Mouse (Mus musculus) urinary bladder, postnatal 4 days (tissue): ENCODE results near the gene Cpa2.

Source experiments
- DNase-seq, 2 experiments: peaks; one replicate each; pipeline ENCODE4 v3.0.0; 2021 to 2022; ENCODE audit warnings: low spot score in 2 of 2

Gene Cpa2

DNA sequence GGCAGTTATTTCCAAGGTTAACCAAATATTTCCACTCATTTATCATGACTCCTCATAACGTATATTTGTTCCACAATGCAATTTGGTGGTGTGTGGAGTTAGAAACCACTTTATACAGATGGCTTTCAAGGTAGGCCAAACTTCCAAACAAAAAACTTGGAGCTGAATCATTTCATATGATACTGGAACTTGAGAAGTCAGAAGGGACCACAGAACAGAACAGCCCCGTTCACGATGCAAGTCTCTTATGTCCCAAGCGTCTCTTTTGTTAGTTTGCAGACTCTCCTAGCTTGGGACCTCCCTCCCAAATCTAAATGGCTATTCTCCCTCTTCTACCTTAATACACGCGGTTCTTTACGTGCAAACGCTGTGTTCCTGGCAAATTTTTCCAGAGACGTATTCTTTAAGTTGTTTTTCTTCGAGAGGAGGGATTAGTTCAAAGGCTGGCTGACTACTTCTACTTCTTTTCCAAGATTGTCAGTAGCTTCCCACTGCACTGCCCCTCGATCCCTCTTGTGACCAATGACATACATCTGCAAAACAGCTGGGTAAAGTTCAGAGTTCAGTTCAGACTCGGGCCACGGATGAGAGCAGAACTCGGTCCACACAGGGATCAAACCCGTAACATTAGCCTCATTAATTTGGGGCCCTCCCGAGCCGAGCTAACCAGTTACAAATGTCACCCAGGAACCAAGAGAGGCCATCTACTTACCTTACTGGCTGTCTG, 35.3 kb downstream of the Cpa2 start:
- DNase-seq: no peak

DNA sequence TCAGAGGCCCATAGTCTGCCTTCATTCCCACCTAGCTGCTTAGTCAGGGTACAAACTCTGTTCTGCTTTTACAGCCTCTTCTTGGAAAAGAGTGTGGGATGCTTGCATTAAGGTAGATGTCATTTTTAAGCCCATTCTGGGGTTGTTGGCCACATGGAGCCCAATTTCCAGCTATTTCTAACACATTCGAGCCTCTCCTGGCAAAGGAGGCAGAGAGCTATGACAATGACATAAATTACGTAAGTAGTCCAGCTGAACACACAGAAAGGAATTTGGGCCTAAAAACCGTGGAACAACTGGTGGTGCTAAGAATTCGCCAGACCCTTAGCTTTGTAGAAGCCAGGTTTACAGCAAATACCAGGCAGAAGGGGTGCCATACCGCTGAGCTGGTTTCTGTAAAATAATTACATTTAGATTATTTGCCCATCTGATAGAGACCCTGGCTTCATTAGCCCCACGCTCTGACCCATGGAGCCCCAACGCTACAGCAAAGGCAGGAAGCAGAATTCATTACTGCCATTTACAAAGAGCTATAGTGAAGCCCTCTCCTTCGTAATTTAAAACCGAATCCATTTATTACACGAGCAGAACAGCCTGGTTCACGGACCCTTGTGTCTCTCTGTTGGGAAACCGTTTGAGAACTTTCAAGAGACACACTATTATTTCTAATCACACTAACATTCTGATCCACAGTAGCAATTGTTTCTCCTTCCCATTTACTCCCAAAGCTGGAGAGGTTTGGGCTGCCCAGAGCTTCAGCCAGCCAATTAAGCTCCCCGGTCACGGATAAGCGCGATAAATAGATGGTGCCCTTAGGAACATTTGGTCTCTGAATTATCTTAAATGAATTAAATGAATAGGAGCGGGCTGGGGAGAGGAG, 38.8 kb downstream of the Cpa2 start:
- DNase-seq: no peak

DNA sequence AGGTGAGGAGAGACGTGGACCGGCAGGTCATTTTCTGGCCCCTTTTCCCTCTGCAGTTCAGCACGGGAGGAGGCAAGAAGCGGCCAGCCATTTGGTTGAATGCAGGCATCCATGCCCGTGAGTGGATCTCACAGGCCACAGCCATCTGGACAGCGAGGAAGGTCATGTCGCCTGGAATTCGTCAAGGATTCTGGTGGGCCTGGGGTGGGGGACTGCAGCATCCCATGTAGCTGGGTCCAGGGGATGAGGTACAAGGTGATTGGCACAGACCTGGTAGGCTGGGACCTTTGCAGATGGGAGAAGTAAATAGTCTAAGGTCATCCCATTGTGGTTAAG, 39.4 kb downstream of the Cpa2 start:
- no peak for DNase-seq

DNA sequence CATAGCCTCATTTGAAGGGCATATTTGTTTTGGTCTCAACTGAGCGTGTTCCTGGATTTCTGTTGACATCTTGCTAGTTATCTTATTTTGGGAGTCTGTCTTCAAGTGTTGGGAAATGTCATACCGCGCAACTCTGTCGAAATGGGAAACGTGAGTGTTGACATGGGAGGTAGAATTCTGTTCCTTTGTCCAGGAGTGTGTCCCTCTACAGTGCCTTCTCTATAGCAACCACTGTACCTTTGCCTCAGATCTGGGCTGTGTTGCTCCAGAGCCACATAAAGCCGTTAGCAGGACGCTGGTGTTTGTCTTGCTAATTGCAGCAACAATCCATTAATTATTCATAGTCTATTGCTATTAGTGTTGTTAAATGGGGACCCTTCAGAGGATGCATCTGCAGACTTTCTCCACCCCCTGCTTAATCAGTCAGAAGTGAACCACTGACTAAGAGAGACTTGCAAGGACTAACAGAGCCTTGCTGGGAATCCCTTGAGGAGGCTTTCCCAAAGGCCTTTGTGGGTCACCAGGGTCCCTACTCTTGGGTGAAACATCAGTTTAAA, 45.6 kb downstream of the Cpa2 start:
- no peak for DNase-seq

DNA sequence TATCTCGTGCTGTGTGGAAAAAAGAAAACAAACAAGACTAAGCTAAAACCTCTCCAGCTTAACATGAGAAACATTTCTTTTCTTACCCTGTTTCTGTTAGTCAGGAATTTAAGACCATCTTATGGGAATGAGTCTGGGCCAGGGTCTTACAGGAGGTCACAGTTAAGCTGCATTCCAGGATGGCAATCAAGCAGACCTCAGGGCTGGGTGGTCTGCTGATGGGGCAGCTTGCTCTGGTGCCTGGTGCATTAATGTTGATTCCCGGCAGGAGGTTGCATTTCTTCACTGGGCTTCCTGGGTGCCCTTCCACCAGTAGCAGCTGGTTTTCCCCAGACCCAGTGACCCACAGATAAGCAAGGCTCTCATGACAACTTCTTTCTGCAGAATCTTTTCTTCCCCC, 48.4 kb downstream of the Cpa2 start:
- no peak for DNase-seq

DNA sequence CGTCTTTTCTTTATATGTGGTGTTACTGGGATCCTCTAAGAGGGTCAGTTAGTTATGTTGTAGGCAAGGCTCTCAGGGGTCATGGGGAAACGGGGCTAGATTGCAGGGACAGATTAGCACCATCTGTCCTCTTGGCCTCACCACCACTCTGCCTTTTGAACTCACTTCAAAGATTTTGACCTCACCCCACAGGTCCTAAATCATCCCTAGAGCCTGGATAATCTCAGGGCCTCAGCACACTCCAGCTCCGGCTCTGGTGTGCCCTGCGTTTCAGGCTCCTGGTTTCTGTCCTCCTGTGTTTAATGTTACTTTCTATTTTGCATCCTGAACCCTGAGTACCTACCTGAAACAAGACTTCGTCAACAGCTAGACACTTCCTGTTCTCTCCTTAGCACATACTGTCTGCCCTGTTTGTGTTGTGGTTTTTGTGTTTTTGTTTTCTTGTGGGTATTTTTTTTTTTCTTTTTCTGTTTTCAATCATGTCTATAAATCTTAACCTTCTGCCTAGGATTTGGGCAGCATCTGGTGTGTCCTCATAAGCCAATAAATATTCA, 50.5 kb downstream of the Cpa2 start:
- no peak for DNase-seq

DNA sequence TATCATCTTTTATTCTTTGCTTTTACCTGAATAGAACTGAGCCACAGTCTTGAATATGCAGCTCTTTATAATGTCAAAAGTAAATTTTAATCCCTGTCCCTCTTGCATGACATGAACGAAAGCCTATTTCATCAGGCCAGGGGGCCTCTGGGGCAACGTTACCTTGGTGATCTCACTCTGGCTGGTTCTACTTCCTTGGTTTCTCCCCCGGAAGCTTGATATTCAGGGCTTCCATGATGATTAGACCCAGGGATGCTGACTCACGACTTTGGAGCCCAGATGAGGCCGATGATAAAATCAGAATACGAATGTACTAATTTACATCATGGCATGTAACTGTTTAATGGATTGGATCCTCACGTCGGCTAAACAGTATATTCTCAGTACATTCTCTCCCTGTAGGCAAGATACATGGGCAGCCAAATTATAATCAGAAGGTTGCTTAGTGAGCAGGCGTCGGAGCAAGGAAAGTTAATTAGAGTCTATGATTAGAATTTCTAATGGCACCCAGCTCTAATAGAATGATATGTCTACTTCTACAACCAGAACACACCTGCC, 51.1 kb downstream of the Cpa2 start:
- DNase-seq: no peak

DNA sequence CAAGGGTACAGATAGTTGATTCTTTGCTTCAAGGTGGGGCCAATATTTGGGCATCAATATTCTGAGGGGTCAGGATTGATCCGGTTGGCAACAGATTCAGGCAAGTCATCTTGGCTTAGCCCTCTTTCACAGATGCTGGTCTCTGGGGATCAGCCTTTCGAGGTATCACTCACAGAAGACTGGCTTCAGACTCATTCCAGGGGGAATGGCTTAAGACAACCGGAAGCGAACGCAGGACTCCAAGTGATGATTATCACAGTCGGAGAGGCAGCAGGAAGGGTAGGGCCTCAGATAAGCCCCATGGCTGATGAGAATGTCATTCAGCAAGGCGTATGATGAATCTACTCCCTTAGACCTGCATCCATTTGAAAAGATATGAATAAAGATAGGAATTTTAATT, 53.0 kb downstream of the Cpa2 start:
- no peak for DNase-seq

DNA sequence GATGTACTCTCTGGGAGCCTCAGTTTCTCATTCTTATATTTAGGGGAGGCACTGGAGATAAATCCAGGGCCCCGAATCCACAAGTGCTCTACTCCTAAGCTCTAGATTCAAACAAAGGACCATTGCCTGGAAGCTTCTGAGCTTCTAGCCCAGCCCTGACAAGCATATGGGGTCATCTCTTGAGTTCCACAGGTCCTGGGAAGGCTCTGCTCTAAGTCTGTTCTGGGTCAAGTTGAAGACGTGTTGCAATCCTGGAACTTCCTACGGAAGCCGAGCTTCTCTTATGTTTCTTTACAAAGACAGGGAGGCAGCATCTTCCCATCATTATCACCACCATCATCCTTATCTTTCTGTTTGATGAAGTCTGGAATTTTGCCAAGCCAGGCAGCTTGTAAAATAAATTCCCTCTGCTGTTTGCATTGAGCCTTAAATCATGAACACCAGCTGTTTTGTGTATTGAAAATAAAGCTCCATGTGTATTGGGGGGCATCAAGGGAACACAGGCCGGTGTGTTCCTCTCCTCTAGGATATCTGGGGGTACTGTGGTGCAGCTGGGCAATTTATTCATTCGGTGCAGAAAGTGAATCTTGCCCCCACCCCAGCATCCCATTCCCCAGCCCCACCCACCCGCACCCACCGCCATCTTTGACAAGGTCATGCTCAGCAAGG, 55.0 kb downstream of the Cpa2 start:
- no peak for DNase-seq

DNA sequence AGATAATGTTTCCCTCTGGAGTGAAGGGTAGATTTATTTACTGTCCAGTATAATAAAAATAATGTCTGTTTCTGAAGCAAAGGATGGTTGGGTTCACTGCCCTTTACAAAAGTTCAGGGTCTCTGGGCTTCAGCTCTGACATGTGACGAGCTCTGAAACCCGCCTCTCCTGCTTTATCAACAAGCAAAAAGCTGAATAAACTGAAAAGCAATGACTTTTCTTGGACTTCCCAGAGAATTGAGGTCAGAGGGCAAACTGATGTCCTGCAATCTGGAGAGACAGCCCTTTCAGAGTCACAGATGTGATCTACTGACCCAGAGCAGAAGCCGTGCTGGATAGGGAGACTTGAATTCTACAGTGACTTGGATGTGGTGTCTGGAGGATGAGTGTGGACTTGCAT, 58.7 kb downstream of the Cpa2 start:
- DNase-seq: no peak

DNA sequence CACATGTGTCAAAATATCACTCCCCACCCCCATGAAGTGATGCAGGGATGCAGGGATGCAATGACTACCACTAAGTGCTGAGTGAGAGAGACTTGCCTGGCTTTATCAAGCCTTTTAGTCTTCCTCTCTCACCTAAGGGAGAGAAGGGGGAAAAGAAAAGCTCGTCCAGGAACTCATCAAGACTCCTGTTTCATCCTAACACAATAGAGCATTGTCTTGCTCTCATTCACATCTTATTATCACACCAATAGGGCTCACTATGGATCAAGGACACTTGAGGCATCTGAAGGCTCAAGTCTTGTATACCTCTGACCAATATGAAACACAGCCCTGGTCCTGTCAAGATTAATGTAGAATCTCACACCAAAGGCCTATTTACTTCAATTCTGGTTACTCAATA, 59.6 kb downstream of the Cpa2 start:
- no peak for DNase-seq

DNA sequence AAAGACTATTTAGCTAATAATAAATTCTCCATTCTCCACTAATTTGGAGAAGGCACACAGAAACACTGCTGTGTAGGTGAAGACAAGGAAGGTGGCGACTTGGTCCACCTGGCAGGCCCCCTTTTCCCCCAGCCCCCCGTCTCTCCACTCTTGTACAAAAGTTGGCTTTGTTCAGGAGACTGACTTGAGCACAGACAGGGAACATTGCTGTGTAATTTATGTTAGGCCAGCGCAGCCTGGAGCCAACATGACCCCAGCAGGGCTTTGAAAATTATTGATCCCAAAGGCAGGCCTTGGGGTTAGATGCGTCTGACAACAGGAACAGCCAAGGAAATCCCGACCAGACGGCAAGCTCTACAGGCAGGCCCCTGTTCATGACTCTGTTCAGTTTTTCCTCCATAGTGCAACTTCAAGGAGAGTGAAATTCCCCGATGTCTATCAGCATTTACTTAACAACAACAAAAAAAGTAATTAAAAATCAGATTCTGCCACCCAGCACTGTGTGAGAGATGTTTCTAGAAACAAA, 63.0 kb downstream of the Cpa2 start:
- no peak for DNase-seq

DNA sequence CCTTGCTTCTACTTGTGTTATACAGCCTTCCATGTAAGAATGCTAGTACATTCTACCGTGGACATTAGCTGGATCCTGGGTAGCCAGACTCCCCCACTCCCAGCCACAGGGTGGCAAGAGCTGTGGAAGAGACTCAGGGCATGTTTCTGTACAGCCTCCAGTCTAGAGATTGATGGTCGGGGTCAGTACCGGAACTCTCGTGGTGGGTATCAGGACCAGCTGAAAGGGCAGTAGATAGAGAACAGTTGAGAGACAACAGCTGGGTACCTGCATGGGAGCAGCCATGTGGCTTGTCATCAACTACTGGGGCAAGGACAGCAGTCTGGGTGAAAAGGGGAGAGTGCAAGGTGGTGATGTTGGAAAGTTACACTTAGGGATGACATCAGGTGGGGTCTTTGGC, 63.7 kb downstream of the Cpa2 start:
- DNase-seq: no peak

DNA sequence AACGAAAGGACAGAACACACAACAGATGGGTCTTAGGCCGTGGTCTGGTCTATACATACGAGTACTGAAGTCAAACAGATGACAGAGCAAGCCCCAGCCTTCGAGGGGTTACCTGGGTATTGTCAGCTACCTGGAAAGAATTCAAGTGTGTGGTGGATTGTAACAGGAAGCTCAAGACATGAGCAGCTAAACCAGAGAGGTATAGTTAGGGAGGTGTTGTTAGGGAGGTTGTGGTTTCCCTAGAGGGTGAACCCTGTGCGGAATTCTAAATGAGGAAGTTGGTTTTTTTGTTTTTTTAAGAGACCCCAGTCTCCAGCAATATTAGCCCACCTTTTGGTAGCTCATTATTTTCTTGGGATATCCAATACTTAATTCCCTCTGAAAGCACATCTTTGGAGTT, 64.3 kb downstream of the Cpa2 start:
- no peak for DNase-seq

DNA sequence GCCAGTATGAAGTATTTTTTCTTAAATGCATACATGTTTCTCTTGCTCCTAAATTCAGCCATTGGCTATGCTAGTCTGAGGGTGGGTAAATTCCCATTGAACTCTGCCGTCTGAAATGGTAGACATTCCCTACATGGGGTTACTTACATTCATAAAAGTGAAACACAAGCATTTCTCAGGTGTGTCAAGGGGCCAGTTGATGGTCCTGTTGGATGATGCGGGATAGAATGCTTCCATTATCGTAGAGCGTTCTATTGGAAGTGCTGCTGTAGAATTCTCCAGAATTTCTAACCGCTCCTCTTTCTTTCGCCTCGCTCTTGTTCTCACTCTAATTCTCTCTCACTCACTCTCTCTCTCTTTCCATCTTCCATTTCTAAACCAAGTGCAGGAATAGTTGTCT, 69.3 kb downstream of the Cpa2 start, which contains the start of gene Cpa5:
TSS of gene Cpa5 (plus strand) at position 301 of the 400 bp plus-strand sequence.
- DNase-seq: no peak

DNA sequence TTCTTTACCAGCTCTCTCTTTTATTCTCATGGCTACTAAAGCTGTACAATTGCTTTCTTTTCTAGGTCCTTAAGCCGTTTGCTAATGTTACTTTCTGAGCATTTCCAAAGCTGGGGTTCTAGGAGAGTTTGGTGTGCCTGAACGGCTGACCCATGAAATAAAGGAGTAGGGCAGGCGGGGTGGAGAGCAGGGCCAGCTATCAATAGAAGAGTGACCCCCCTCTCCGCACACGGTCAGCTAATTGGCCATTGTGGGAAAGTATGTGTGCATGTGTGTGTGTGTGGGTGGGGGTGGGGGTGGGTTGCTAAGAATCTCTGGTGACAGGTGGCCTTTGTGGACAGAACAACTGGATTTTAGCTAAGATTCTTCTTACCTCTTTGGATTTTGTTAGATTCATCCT, 69.8 kb downstream of the Cpa2 start:
- DNase-seq: no peak
